Mouse (Mus musculus) large intestine, adult 2 months (tissue): ENCODE data around the gene Wwp2. TPM values are rescaled to one million over a fixed set of nuclear protein-coding genes. Genes with fewer than 3 reads are reported as not detected.

Experiments
- DNase-seq: peaks from one replicate; pipeline ENCODE4 v3.0.0-alpha.2; 2012; ENCODE audit warnings: low read depth, low spot score
- WGBS: fragments of 180-500 bp; shearing (Covaris S2); methylation state at CpG from one replicate; pipeline ENCODE4 v1.1.7; 2018; 5-methylcytosine and 5-hydroxymethylcytosine counted together
- polyA plus RNA-seq: library from polyadenylated mRNA; depleted of rRNA; stranded (reverse); fragments of >200 nt; gene quantifications from 2 replicates; pipeline ENCODE4 v1.2.3, GENCODE M21; 2012

Wwp2 gene
- polyA plus RNA-seq, 1 experiment: 38.2 TPM

GRCm38 (mm10) chr8:107502407-107502806 lies 66.2 kb downstream of the Wwp2 start:
- 94% methylated on average over 8 of the region's 8 CpGs for WGBS
- DNase-seq: no peak

DNA sequence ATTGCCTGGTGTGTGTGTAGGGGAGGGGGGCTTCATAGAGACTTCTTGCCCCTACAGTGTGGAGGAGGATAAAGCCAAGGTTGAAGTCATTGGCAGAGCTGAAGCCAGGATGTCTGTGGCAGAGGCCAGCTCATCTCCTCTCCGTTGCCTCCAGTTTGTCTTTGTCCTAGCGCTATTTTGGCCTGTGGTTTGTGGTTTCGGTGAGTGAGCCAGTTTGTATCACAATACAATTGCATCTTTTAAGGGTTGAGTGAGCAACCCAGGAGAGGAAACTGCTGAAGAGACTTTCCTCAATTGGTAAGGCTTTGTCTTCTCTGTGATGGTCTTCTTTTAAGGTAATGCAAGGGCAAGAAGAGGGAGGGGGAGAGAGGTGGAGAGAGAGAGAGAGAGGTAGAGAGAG lies 66.8 kb downstream of the Wwp2 start:
- no peak for DNase-seq
- WGBS: 62% methylated on average over 3 of the region's 3 CpGs

GRCm38 (mm10) chr8:107503354-107503753 lies 67.2 kb downstream of the Wwp2 start:
- DNase-seq: no peak
- 8% methylated on average over 6 of the region's 6 CpGs for WGBS

GRCm38 (mm10) chr8:107504239-107504985 lies 68.2 kb downstream of the Wwp2 start:
- whole genome bisulfite sequencing: 71% methylated on average over 13 of the region's 13 CpGs
- DNase-seq: no peak

GRCm38 (mm10) chr8:107505271-107505670 lies 69.1 kb downstream of the Wwp2 start:
- DNase-seq: no peak
- 90% methylated on average over 4 of the region's 4 CpGs for WGBS

DNA sequence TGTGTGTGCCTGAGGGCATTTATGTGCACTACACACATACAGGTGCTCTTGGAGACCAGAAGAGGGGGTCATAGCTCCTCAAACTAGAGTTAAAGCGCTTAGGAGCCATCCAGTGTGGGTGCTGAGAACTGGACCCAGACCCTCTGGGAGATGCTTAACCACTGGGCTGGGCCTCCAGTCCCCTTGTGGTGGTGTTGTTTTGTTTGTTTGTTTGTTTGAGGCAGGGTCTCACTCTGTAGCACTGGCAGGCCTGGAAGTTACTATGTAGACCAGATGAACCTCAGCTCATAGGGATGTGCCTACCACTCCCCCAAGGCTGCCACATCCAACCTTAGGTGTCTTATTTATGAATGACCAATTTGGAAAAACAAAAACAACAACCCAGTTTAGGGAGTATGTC lies 70.9 kb downstream of the Wwp2 start:
- no peak for DNase-seq
- WGBS: 100% methylated on average over 1 of the region's 1 CpGs

- DNase-seq: no peak
- WGBS: 93% methylated on average over 5 of the region's 5 CpGs
Observed at GRCm38 (mm10) chr8:107510204-107510603, 74.0 kb downstream of the Wwp2 start.

GRCm38 (mm10) chr8:107510766-107511165 lies 74.6 kb downstream of the Wwp2 start:
- 93% methylated on average over 3 of the region's 3 CpGs for WGBS
- no peak for DNase-seq

- DNase-seq: no peak
- WGBS: 80% methylated on average over 2 of the region's 2 CpGs
Observed at GRCm38 (mm10) chr8:107513249-107513648, 77.1 kb downstream of the Wwp2 start.

DNA sequence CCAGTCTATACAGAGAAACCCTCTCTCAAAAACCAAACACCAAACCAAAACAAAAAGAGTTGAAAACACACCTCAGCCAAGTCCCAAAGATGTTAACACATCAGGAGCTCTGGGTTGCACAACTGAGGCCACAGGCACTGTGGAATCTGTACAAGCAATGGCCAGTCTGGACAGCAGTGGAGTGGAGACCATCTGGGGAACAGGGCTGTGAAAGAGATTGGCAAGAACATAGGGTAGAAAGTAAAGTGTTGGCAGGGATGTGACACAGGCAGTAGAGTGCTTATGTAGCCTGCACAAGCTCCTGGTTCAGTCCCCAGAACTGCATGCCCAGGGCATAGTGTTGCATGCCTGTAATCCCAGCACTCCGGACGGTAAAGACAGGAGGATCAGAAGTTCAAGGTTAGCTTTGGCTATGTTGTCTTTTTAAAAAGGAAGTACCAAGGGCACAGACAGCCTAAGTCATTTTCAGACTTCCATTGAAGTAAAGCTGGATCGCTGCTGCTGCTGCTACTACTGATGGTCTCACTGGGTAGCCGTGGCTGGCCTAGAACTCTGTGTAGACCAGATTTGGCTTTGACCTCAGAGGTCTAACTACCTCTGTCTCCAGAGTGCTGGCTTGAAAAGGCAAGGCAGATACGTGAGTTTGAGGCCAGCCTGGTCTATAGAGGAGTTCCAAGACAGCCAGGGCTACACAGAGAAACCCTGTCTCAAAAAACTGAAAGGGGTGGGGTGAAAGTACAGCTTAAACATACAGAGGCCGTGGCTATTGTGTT lies 79.0 kb downstream of the Wwp2 start:
- DNase-seq: no peak
- 85% methylated on average over 6 of the region's 6 CpGs for WGBS

DNA sequence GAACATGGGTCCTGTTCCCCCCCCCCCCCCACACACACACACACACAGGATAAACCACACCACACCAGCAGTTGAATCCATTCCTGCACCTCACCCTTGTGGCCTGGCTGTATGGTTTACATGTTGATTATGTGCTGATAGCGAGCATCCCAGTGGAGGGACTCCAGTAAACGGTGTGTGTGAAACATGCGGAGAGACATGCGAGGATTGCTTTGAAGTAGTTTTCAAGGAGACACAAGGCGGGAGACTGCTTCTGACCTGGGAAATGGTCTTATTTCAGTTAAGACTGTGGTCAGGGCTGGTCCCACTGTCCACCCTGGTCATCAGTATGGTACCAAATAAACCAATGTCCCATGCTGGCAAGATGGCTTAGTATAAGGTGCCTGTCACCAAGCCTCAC lies 82.6 kb downstream of the Wwp2 start:
- DNase-seq: no peak
- 97% methylated on average over 5 of the region's 5 CpGs for WGBS

GRCm38 (mm10) chr8:107519860-107520259 lies 83.7 kb downstream of the Wwp2 start:
- 12% methylated on average over 4 of the region's 4 CpGs for whole genome bisulfite sequencing
- DNase-seq: peak; percentile 28

GRCm38 (mm10) chr8:107521788-107522554 lies 85.8 kb downstream of the Wwp2 start:
- no peak for DNase-seq
- 80% methylated on average over 8 of the region's 8 CpGs for WGBS

DNA sequence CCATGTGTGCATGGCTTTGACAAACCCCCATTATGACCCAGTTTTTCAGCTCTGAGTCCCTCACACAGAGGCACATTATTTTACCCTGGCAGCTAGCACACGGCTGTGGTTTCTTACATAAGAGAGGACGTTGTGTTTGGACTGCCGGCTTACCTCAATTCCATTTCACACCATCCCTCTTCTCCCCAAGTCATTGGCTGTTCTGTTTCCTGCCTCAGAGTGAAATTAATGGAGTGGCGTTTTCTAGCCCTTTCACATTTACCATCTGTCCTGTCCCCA lies 86.3 kb downstream of the Wwp2 start:
- whole genome bisulfite sequencing: 75% methylated on average over 4 of the region's 4 CpGs
- DNase-seq: no peak

DNA sequence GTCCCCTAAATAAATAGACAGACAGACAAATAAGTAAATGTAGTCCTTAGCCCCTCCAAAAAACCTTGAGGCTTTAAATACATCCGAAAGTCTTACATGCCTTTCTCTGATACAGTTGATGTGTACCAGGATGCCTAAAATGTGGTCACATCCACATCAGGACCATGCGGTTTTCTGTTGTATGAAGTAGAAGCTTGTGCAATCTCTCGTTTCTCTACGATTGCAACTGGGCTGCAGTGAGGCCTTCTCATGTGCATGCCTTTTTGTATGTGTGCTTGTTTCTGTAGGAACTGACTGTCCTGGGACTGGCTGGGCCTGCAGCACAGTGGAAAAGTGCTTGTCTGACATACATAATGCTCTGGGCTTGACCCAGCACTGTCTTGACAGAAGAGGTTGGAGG lies 88.4 kb downstream of the Wwp2 start:
- DNase-seq: no peak
- WGBS: 84% methylated on average over 4 of the region's 4 CpGs

DNA sequence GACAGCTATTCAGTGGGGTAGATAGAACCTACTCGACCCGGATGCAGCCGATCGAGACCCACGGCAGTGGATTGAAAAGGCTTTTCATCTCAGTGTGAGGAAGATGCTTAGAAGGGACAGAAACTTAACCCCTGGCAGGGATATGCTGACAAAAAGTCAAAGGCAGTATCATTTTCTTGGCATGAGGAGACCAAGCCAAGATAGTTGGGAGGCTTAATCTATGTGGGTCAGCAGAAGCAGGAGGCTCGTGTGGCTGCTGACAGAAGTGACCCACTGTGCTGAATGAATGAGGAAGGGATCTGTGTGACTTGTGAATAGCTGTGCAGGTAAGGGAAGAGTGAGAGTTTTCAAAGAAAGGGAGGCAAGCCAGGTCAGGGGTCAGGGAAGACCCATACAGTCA lies 92.6 kb downstream of the Wwp2 start:
- 92% methylated on average over 6 of the region's 6 CpGs for WGBS
- no peak for DNase-seq

DNA sequence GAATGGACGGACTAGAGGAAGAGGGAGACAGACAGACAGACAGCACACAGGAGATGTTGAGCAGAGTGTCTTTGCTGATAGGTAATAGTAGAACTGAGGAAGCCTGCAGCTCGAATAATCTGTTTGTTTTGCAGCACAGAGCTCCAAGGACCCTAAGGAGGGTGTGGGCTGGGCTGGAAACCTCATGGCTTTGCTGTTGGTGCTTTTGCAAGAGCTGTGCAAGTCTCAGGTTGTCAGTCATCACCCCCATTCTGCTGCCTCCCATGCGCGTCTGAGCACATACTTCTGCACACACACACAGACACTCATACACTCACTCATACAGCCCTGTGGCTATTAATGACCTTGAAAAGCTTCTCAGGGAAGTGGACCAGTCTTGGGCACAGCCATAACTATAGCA lies 101.3 kb downstream of the Wwp2 start:
- DNase-seq: no peak
- 80% methylated on average over 4 of the region's 4 CpGs for WGBS

DNA sequence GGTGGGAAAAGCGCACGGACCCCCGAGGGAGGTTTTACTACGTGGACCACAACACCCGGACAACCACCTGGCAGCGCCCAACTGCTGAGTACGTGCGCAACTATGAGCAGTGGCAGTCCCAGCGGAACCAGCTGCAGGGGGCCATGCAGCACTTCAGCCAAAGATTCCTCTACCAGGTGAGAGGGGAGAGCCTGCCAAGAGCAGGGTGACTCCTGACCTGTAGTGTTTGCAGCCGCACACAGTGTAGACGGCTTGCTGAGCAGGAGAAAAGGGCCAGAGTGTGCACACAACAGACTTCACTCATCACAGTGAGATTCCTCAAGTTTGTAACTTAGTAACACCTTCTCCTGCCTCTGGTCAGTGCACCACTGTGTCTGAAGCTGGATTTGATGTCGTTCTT lies 104.5 kb downstream of the Wwp2 start:
- 93% methylated on average over 12 of the region's 12 CpGs for WGBS
- no peak for DNase-seq

- WGBS: 76% methylated on average over 4 of the region's 4 CpGs
- DNase-seq: no peak
Observed at GRCm38 (mm10) chr8:107541369-107541768, 105.2 kb downstream of the Wwp2 start.

- 88% methylated on average over 3 of the region's 3 CpGs for WGBS
- no peak for DNase-seq
Observed at GRCm38 (mm10) chr8:107542151-107542550, 106.0 kb downstream of the Wwp2 start.

DNA sequence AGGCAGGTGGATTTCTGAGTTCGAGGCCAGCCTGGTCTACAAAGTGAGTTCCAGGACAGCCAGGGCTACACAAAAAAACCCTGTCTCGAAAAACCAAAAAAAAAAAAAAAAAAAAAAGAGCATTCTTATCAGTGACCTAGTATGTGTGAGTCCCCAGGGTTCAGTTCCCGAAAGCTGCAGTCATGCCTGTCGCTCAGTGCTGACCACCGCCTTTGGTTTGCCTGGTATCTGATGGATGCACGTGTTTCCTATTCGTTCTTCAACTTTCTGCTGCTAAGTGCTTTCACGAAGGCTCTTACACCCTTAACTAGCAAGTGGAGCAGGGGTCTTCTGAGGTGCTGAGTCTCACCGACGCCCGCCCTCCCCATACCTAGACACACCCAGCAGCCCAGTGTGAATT lies 107.5 kb downstream of the Wwp2 start:
- DNase-seq: no peak

More for the DNA sequence above, 107.5 kb downstream of the Wwp2 start:
- 93% methylated on average over 11 of the region's 11 CpGs for WGBS
